Mouse (Mus musculus) neutrophil, adult 59 days (primary cell): ENCODE data around the gene Edn2. TPM values are rescaled to one million over a fixed set of nuclear protein-coding genes. Genes with fewer than 3 reads are reported as not detected.

Source experiments
- total RNA-seq, 2 experiments: library from RNA; stranded (reverse); gene quantifications; 1 replicate in 1 of 2; 2 replicates in 1 of 2; pipeline ENCODE4 v1.2.4; 2023

Edn2 gene
- not detected for total RNA-seq

GRCm38 (mm10) chr4:120161166-120161949 is at the start of gene Edn2:
Edn2 (plus strand) TSS chr4:120161206.

Other genes with a start within 250 kb of the Edn2 start
- gene AL607142.1, start 96.2 kb upstream of the Edn2 start, total RNA-seq, result not detected
- gene Foxo6, start 126.1 kb downstream of the Edn2 start, total RNA-seq, result under 1 TPM in 1 of 2 experiments, not detected in 1; 0.33 TPM
- gene Scmh1, start 244.1 kb downstream of the Edn2 start, total RNA-seq, result 10 to 100 TPM; 19.9 to 24.7 TPM